Mouse (Mus musculus): ENCODE data around the gene Frmd4a. TPM values are rescaled to one million over a fixed set of nuclear protein-coding genes. Genes with fewer than 3 reads are reported as not detected.

Frmd4a gene
- total RNA-seq, 1 experiment: 9.3 TPM

DNA sequence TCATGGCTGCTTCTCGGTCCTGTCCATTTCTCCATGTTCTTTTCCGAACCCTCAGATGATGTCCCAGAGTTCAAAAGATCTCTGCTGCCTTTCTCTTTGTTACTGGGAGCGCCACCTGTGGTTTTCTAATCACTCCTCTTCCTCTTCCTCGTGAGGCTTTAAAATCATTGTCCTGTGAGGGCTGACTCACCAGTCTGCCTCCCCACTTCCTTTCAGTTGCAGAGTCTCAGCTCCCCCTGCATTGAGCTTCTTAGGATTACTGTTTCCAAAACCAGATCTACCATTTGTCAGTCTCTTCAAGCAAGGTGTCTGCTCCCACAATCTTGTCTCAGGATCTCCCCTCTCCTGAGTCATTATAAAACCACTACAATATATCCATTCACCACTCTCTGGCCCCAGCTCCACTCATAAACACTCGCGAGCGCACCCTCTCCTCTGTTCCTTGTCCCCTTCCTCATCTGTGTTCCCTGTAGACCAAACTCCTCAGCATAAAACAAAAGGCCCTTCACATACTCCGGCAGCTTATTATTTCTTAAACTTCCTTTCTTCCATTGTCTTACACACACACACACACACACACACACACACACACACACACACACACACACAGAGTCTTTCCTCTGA lies 392.4 kb downstream of the Frmd4a start:
- H3K4me3 ChIP-seq (ENCODE audit: insufficient read depth in 1 of 2, low read depth in 1 of 2, low read length in 2 of 2, poor library complexity in 1 of 2, severe bottlenecking in 1 of 2): no peak overlapping the region
- H3K9ac ChIP-seq (ENCODE audit: insufficient read depth, low read depth, low read length, poor library complexity, severe bottlenecking): no peak overlapping the region
- TF ChIP-seq ZC3H11A (IDR thresholded peaks at IDR 0.05; ENCODE audit: borderline replicate concordance, low read depth, low read length): no peak
- 0 out of 4 replicates have a peak, but pooled peaks cover 0 to 2% of the 10 kb centered on the region in 2 experiments for H3K4me1 ChIP-seq (ENCODE audit: control insufficient read depth in 2 of 2, insufficient read depth in 2 of 2, low read length in 2 of 2, poor library complexity in 1 of 2)
- no peak for DNase-seq (ENCODE audit: low read depth, low spot score)
- H3K36me3 ChIP-seq (ENCODE audit: control insufficient read depth, insufficient read depth, low read length, poor library complexity, severe bottlenecking): no peaks in the 10 kb centered on the region
- no peaks in the 10 kb centered on the region for H3K9me3 ChIP-seq (ENCODE audit: control insufficient read depth, insufficient read depth, low read depth, low read length)
- in situ Hi-C loops (cut with MboI; ENCODE audit: low sequenced_read_pairs in 2 of 2, unreplicated experiment in 2 of 2): no loop called here
- H3K27ac ChIP-seq (ENCODE audit: insufficient read depth, low read depth, low read length, poor library complexity, severe bottlenecking): no peak overlapping the region

DNA sequence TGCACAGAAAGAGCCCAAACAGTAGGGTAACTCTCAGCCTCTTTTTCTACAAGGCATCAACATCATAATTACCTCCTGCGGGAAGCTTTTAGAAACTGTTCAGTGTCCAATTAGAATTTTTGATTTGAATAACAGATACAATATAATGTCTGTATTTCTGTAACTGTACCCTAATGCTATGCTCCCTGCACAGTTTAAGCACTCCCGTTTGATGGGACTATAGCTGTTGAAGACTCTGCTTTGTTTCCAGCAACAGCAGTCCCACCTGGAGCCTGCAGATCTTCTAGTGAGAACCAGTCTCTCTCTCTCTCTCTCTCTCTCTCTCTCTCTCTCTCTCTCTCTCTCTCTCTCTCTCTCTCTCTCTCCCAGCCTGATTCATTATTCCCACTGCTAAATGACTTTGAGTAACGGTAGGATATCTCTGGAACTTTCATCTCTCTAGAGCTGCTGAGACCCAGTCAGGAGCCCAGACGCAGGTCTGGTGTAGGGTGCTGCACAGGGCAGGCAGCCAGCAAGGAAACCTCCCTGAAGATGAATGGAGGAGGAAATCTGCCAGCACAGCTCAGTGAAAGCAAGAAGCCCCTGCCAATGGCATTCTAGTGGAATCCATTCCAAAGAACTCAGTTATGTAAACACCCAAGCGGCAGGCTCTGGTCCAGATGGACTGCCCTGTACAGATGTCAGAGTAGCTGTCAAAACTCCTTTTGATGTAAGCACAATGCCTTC lies 395.5 kb downstream of the Frmd4a start:
- no peak overlapping the region for H3K27ac ChIP-seq (ENCODE audit: insufficient read depth, low read depth, low read length, poor library complexity, severe bottlenecking)
- H3K4me1 ChIP-seq (ENCODE audit: control insufficient read depth in 2 of 2, insufficient read depth in 2 of 2, low read length in 2 of 2, poor library complexity in 1 of 2): 0 out of 4 replicates have a peak, but pooled peaks cover 0 to 2% of the 10 kb centered on the region in 2 experiments
- no peaks in the 10 kb centered on the region for H3K36me3 ChIP-seq (ENCODE audit: control insufficient read depth, insufficient read depth, low read length, poor library complexity, severe bottlenecking)
- in situ Hi-C loops (cut with MboI; ENCODE audit: low sequenced_read_pairs in 2 of 2, unreplicated experiment in 2 of 2): no loop called here
- no peaks in the 10 kb centered on the region for H3K9me3 ChIP-seq (ENCODE audit: control insufficient read depth, insufficient read depth, low read depth, low read length)
- no peak for TF ChIP-seq HCFC1 (IDR thresholded peaks at IDR 0.05; ENCODE audit: borderline replicate concordance, insufficient read depth, low read length)
- TF ChIP-seq ZC3H11A (IDR thresholded peaks at IDR 0.05; ENCODE audit: borderline replicate concordance, low read depth, low read length): no peak
- no peak for TF ChIP-seq MAFK (IDR thresholded peaks at IDR 0.05; ENCODE audit: insufficient read depth, low read depth, low read length)
- TF ChIP-seq CHD2 (IDR thresholded peaks at IDR 0.05; ENCODE audit: low read depth, low read length): no peak
- TF ChIP-seq ZNF384 (IDR thresholded peaks at IDR 0.05; ENCODE audit: low read depth, low read length): no peak
- no peak overlapping the region for H3K9ac ChIP-seq (ENCODE audit: insufficient read depth, low read depth, low read length, poor library complexity, severe bottlenecking)
- H3K4me3 ChIP-seq (ENCODE audit: insufficient read depth in 1 of 2, low read depth in 1 of 2, low read length in 2 of 2, poor library complexity in 1 of 2, severe bottlenecking in 1 of 2): no peak overlapping the region
- no peak for DNase-seq (ENCODE audit: low read depth, low spot score)

DNA sequence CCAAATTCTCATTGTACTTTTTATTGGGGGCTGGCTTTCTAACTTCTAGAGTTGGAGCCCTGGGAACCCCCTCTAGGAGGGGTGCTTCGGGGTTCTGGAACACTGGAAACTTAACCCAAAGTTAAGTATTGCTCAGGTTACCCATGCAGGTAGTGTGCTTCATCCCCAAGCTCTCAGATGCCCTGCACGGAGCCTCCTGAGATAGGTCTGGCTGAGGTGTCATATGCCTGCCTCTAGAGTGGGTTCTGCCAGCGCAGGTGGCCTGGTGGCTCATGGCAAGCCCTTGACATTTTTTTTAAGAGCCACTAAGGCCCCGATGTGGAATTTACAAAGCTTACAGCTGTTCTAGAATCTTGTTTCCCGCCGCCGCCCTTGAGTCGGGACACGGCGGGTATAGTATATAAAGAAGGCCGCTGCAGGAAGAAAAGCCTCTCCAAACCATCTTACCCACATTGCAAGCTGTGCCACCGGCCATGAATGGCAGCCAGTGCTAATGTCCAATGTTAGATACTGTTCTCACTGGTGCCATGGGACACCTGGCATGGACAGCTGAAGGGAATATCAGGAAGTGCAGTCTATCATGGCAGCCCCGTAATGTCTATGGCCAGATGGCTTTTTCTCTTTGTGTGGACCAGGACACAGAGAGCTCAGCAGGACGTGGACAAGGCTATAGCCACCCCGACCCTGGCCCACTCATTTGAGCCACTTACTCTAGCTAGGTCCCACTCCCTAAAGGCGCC lies 396.2 kb downstream of the Frmd4a start:
- Histone ChIP-seq H3K4me1 (ENCODE audit: control insufficient read depth in 2 of 2, insufficient read depth in 2 of 2, low read length in 2 of 2, poor library complexity in 1 of 2) (0 out of 4 replicates have a peak, but pooled peaks cover 0 to 2% of the 10 kb centered on the region in 2 experiments), H3K36me3 (ENCODE audit: control insufficient read depth, insufficient read depth, low read length, poor library complexity, severe bottlenecking) (no peaks in the 10 kb centered on the region), H3K27ac (ENCODE audit: insufficient read depth, low read depth, low read length, poor library complexity, severe bottlenecking) (no peak overlapping the region), H3K4me3 (ENCODE audit: insufficient read depth in 1 of 2, low read depth in 1 of 2, low read length in 2 of 2, poor library complexity in 1 of 2, severe bottlenecking in 1 of 2) (no peak overlapping the region), H3K9ac (ENCODE audit: insufficient read depth, low read depth, low read length, poor library complexity, severe bottlenecking) (no peak overlapping the region), H3K9me3 (ENCODE audit: control insufficient read depth, insufficient read depth, low read depth, low read length) (no peaks in the 10 kb centered on the region)
- DNase-seq (ENCODE audit: low read depth, low spot score): no peak
- TF ChIP-seq HCFC1 (IDR thresholded peaks at IDR 0.05; ENCODE audit: borderline replicate concordance, insufficient read depth, low read length) (no peak), CHD2 (IDR thresholded peaks at IDR 0.05; ENCODE audit: low read depth, low read length) (no peak), ZC3H11A (IDR thresholded peaks at IDR 0.05; ENCODE audit: borderline replicate concordance, low read depth, low read length) (no peak), ZNF384 (IDR thresholded peaks at IDR 0.05; ENCODE audit: low read depth, low read length) (no peak), MAFK (IDR thresholded peaks at IDR 0.05; ENCODE audit: insufficient read depth, low read depth, low read length) (no peak)
- in situ Hi-C loops (cut with MboI; ENCODE audit: low sequenced_read_pairs in 2 of 2, unreplicated experiment in 2 of 2): no loop called here

DNA sequence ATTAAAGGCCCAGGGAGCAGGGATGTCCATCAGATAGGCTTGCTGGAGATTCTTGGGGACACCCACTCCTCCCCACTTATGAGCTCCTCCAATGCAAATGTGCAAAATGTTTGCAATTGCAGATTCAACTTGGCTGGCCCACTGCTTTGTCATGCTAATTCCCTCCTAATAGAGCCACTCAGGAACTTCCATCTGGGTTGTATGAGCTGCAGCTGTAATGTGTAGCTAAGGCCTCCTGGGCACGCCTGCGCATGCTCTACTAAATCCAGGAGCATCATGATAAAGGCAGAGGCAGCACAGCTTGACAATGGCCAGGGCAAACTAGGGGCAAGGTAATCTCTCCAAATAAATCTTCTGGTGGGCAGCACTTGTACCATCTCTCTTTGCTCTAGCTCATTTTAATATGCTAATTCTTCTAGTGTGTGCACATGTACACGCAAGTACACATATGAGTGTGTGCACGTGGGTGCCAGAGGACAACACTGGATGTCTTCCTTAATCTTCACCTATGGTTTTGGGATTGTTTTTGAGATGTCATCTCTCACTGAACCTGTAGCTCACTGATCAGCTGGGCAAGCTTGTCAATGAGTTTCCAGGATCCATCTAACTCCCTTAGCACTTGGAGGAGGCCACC lies 403.3 kb downstream of the Frmd4a start:
- Histone ChIP-seq H3K9me3 (ENCODE audit: control insufficient read depth, insufficient read depth, low read depth, low read length) (no peaks in the 10 kb centered on the region), H3K36me3 (ENCODE audit: control insufficient read depth, insufficient read depth, low read length, poor library complexity, severe bottlenecking) (no peaks in the 10 kb centered on the region), H3K27ac (ENCODE audit: insufficient read depth, low read depth, low read length, poor library complexity, severe bottlenecking) (no peak overlapping the region), H3K9ac (ENCODE audit: insufficient read depth, low read depth, low read length, poor library complexity, severe bottlenecking) (no peak overlapping the region), H3K4me1 (ENCODE audit: control insufficient read depth in 2 of 2, insufficient read depth in 2 of 2, low read length in 2 of 2, poor library complexity in 1 of 2) (peaks cover 0 to 10% of the 10 kb centered on the region in 2 experiments; a peak in 1 of 4 replicates), H3K4me3 (ENCODE audit: insufficient read depth in 1 of 2, low read depth in 1 of 2, low read length in 2 of 2, poor library complexity in 1 of 2, severe bottlenecking in 1 of 2) (no peak overlapping the region)
- in situ Hi-C loops (cut with MboI; ENCODE audit: low sequenced_read_pairs in 2 of 2, unreplicated experiment in 2 of 2): no loop called here
- TF ChIP-seq ZNF384 (IDR thresholded peaks at IDR 0.05; ENCODE audit: low read depth, low read length): no peak
- TF ChIP-seq ZC3H11A (IDR thresholded peaks at IDR 0.05; ENCODE audit: borderline replicate concordance, low read depth, low read length): no peak
- TF ChIP-seq CHD2 (IDR thresholded peaks at IDR 0.05; ENCODE audit: low read depth, low read length): no peak
- TF ChIP-seq MAFK (IDR thresholded peaks at IDR 0.05; ENCODE audit: insufficient read depth, low read depth, low read length): no peak
- TF ChIP-seq HCFC1 (IDR thresholded peaks at IDR 0.05; ENCODE audit: borderline replicate concordance, insufficient read depth, low read length): no peak
- DNase-seq (ENCODE audit: low read depth, low spot score): no peak

Data from ES-E14 (cell line).